Mouse (Mus musculus): ENCODE measurements around the gene Olfr61.
"Not testable (repeated sequence)": the region's sequence is repeated elsewhere in the genome, so short reads cannot be mapped to it uniquely, and the experiment has no call there.

Olfr61 gene

DNA sequence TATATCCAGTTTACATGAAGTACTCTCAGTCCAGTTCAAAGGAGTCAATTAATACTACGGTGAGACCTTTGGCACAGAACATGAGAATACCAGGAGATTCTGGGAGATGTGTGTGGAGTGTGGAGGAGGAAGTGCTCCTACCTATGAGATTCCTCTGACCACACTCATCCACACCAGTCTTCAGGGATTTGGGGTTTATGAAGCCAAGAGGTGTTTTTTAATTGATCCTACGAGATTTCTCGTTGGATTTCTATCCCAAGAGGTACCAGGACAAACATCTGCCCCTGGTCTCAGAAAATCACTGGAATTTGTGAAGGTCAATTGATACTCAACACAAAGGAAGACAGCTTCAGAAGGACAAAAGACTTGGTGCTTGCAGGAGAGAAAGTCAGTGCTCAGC lies at the start of gene Olfr61:
TSS of gene Olfr61 (plus strand) at position 301 of the 400 bp plus-strand sequence.
- DNase-seq (ENCODE audit: low spot score in 2 of 2): not testable (repeated sequence)

DNA sequence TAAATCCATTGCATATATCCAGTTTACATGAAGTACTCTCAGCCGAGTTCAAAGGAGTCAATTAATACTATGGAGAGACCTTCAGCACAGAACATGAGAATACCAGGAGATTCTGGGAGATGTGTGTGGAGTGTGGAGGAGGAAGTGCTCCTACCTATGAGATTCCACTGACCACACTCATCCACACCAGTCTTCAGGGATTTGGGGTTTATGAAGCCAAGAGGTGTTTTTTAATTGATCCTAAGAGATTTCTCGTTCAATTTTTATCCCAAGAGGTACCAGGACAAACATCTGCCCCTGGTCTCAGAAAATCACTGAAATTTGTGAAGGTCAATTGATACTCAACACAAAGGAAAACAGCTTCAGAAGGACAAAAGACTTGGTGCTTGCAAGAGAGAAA lies 27.8 kb upstream of the Olfr61 start, which contains the start of gene Olfr46:
TSS of gene Olfr46 (plus strand) at position 301 of the 400 bp plus-strand sequence.
- not testable (repeated sequence) for DNase-seq (ENCODE audit: low spot score in 2 of 2)

DNA sequence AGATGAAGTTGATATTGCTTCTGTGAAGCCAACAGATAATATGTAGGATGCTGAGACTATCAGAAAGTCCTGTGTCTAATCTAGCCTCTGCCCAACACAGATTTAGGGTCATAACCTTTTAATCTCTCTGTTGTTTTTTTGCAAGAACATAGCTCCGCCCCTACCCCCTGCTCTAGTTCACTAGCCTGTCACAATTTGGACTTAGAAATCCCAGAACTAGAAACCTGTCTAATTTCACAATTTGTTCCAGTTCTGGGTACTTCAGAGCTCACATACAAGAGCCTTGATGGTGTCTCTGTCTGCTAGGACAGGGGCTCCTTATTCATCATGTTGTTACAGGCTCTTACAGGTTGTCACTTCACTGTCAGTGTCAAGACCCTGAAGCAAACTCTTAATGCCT lies 1.8 kb downstream of the Olfr61 start:
- no peak for DNase-seq (ENCODE audit: low spot score in 2 of 2)

DNA sequence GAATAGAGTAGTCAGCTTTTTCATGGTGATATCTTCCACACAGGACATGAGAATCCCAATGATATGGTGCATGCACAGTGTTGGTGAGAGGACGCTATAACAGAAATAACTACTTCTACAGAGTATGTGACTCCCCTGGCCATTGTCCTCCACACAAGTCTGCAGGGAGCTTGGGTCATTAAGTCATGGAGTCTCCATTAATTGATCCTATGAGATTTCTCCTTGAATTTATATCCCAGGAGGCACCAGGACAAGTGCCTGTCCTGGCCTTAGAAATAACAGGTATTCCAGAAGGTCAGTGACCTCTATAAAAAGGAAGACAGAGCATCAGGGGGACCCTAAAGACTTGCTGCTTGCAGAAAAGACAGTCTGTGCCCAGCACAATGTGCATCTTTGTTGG lies 17.4 kb downstream of the Olfr61 start, which contains the start of gene Olfr53:
TSS of gene Olfr53 (plus strand) at position 301 of the 400 bp plus-strand sequence.
- DNase-seq (ENCODE audit: low spot score in 2 of 2): no peak

DNA sequence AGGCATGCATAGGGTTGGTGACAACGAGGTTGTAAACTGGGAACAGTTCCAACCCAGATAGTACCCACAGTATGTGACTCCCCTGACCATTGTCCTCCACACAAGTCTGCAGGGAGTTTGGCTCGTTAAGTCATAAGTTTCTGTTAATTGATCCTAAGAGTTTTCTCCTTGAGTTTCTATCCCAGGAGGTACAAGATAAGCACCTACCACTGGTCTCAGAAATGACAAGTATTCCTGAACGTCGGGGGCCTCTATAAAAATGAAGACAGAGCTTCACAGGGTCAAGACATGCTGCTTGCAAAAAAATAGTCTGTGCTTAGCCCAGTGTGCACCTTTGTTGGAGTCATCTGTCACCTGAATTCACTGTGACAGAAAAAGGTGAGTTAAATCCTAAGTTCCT lies 30.9 kb downstream of the Olfr61 start, which contains the start of gene Olfr539:
TSS of gene Olfr539 (plus strand) at position 301 of the 400 bp plus-strand sequence.
- DNase-seq (ENCODE audit: low spot score in 2 of 2): no peak

DNA sequence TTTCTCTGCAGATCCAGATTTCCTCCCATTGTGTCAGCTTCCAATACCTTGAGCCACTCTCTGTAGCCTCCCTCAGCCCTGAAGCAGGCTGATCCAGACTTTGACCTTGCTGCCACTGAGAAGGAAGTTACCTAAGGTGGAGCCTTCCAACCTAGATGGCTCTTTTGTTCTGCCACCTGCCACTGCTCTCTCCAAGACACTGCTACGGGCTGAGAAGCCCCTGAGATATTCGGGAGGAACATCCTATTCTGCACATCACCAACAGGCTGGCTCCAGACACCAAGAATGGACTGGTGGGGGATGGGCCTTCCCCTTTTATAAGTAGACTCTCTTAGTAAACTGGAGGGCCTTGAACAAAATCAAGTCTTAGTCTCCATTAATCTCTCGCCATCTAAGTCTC lies 41.9 kb downstream of the Olfr61 start:
- DNase-seq (ENCODE audit: low spot score in 2 of 2): not testable (repeated sequence)

DNA sequence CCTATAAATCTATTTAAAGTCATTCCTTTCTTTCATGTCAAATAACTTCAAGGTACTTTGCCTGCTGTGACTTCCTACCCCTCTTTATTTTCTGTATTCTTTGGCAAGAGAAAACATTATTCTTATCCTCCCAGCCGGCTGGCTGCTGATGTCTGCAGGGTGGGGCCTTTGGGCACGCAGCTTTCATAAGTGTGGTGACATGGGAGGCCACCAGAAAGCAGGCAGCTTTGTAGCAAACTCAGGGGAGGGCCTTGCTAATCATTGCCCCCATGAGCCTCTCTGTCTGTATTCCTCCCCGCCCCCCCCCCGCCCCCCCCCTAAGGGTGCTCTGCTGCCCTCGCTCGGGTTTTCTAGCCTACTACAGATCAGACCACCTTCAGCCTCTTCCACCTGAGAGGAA lies 47.1 kb downstream of the Olfr61 start:
- DNase-seq (ENCODE audit: low spot score in 2 of 2): no peak

DNA sequence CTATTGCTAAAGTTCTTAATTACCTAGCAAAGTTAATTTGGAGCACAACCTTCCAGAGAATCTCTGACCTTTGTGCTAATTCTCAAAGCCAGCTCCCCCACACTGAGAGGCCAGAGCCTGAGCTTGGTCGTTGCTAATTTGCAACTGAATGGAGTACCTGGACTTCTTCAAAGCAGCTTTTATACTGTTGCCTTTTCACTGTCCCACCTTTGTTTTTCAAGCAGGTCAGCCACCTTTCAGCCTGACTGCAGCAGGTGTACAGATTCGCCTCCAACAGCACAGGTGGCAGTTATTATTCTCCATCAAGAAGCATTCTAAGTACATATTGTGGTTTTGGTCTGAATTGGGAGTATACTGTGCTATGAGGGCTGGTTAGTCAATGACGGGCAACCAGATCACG lies 50.8 kb downstream of the Olfr61 start:
- not testable (repeated sequence) for DNase-seq (ENCODE audit: low spot score in 2 of 2)

DNA sequence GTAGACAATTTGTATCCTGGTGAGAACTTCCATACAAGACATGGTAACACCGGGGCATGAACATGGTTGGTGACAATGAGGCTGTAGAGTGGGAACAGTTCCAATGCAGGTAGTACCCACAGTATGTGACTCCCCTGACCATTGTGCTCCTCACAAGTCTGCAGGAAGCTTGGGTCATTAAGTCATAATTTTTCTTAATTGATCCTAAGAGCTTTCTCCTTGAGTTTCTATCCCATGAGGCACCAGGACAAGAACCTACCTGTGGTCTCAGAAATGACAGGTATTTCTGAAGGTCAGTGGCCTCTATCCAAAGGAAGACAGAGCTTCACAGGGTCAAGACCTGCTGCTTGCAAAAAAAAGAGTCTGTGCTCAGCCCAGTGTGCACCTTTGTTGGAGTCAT lies 52.9 kb downstream of the Olfr61 start, which contains the start of gene Olfr45:
TSS of gene Olfr45 (plus strand) at position 301 of the 400 bp plus-strand sequence.
- DNase-seq (ENCODE audit: low spot score in 2 of 2): no peak

All from urinary bladder, postnatal 4 days (tissue).